Mouse (Mus musculus) cerebellum, adult 2 months (tissue): ENCODE results near the gene Myo18a.

Experiments used
- CTCF ChIP-seq: fragments of 200-500 bp; IDR thresholded peaks from 2 replicates; pipeline ENCODE4 v1.5.1; 2011; ENCODE audit warnings: low read depth, mild to moderate bottlenecking, control low read depth, low read length, moderate library complexity, borderline replicate concordance; ENCODE audit not compliant: insufficient read depth
- POLR2A ChIP-seq: fragments of 200-500 bp; IDR thresholded peaks from 2 replicates; pipeline ENCODE4 v1.6.1; 2011; ENCODE audit warnings: low read length, control low read depth, borderline replicate concordance; ENCODE audit not compliant: insufficient read depth

- no peak for TF ChIP-seq POLR2A
- TF ChIP-seq CTCF: no peak
Measured at GRCm38 (mm10) chr11:77874685-77875231, 111.7 kb downstream of the Myo18a start.
